Mouse (Mus musculus) brain, adult 2 months (tissue): ENCODE measurements around the gene Tra2a.
"Not testable (repeated sequence)": the region's sequence is repeated elsewhere in the genome, so short reads cannot be mapped to it uniquely, and the experiment has no call there.

Experiments
- DNase-seq: peaks from one replicate; pipeline ENCODE4 v3.0.0; 2011; ENCODE audit warnings: low read depth, low spot score

Gene Tra2a

GRCm38 (mm10) chr6:49263847-49264243, at the start of gene Tra2a:
Tra2a (minus strand) TSS chr6:49264033.
- DNase-seq = peak; percentile 97

- DNase-seq = no peak
These were observed 34.5 kb upstream of the Tra2a start for GRCm38 (mm10) chr6:49298286-49298685.

GRCm38 (mm10) chr6:49282122-49282521, 18.3 kb upstream of the Tra2a start:
- DNase-seq = peak; percentile 59

GRCm38 (mm10) chr6:49280942-49281341, 17.1 kb upstream of the Tra2a start:
- DNase-seq = no peak

GRCm38 (mm10) chr6:49275296-49275695, 11.5 kb upstream of the Tra2a start:
- no peak for DNase-seq

GRCm38 (mm10) chr6:49274416-49275091, 10.7 kb upstream of the Tra2a start:
- no peak for DNase-seq

- no peak for DNase-seq
These were observed 10.1 kb upstream of the Tra2a start for GRCm38 (mm10) chr6:49273934-49274333.

- DNase-seq = no peak
These were observed 9.0 kb upstream of the Tra2a start for GRCm38 (mm10) chr6:49272863-49273262.

GRCm38 (mm10) chr6:49271815-49272214, 8.0 kb upstream of the Tra2a start:
- no peak for DNase-seq

- DNase-seq = peak; percentile 69
These were observed 6.1 kb upstream of the Tra2a start for GRCm38 (mm10) chr6:49269923-49270322.

GRCm38 (mm10) chr6:49269200-49269599, 5.4 kb upstream of the Tra2a start:
- peak; percentile 74 for DNase-seq

GRCm38 (mm10) chr6:49267686-49268085, 3.9 kb upstream of the Tra2a start:
- DNase-seq = no peak

- not testable (repeated sequence) for DNase-seq
These were observed 1.4 kb upstream of the Tra2a start for GRCm38 (mm10) chr6:49265207-49265606.

GRCm38 (mm10) chr6:49264446-49264845, 613 bp upstream of the Tra2a start:
- not testable (repeated sequence) for DNase-seq

GRCm38 (mm10) chr6:49263081-49263846, 569 bp downstream of the Tra2a start:
- DNase-seq = peak; percentile 48

GRCm38 (mm10) chr6:49262421-49262820, 1.4 kb downstream of the Tra2a start:
- DNase-seq = peak; percentile 8

- DNase-seq = no peak
These were observed 4.1 kb downstream of the Tra2a start for GRCm38 (mm10) chr6:49259711-49260110.

GRCm38 (mm10) chr6:49257880-49258279, 6.0 kb downstream of the Tra2a start:
- DNase-seq = no peak

- DNase-seq = no peak
These were observed 11.6 kb downstream of the Tra2a start for GRCm38 (mm10) chr6:49252207-49252606.

- no peak for DNase-seq
These were observed 12.6 kb downstream of the Tra2a start for GRCm38 (mm10) chr6:49251199-49251598.

GRCm38 (mm10) chr6:49247246-49247645, 16.6 kb downstream of the Tra2a start:
- DNase-seq = peak; percentile 53

GRCm38 (mm10) chr6:49242331-49242730, 21.5 kb downstream of the Tra2a start:
- DNase-seq = no peak

GRCm38 (mm10) chr6:49241562-49241961, 22.3 kb downstream of the Tra2a start:
- DNase-seq = no peak
